Mouse (Mus musculus): ENCODE measurements around the gene Mylip. TPM values are rescaled to one million over a fixed set of nuclear protein-coding genes. Genes with fewer than 3 reads are reported as not detected.
A peak's percentile ranks its signal among the peaks of the same experiment; 100 is the strongest.

Gene Mylip
- 52.5 and 60.9 TPM in 2 replicates for polyA plus RNA-seq (2012; rRNA removed)

DNA sequence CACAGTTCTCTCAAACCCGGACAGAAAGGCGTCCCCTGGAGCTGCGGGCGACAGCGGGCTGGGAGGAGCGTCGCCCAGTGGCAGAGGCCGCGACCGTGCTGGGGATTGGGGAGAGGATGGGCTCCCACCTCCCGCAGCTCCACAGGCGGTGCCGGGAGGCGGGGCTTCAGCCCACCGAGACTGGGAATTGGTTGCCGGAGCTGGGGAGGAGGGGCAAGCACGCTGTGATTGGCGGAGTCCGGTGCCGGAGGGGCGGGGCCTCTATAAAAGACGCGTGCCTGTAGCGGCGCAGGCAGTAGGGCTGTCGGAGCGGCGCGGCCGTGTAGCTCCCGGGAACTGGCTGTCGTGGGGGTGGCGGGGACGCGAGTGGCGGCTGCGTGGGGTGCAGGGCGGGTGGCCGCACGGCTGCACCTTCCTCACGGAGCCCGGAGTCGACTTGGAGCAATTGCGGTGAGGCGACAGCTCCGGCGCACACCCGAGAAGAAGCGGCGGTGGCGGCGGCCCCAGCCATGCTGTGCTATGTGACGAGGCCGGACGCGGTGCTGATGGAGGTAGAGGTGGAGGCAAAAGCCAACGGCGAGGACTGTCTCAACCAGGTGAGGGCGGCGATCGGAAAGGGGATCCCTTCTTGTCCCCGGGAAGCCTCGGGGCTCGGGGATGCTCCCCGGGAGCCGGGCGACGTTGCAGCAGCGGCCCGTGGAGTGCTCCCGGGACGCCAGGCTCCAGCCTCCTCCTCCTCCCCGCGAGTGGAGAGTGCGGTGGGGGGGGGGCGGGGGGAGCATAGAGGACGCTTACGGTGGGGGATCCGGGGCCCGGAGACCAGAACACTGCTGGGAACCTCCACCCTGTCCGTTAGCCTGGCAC, at the start of gene Mylip:
Mylip (plus strand) TSS at position 295 of the 864 bp plus-strand sequence.
- peak; percentile 99 for DNase-seq (ENCODE audit: low spot score)

DNA sequence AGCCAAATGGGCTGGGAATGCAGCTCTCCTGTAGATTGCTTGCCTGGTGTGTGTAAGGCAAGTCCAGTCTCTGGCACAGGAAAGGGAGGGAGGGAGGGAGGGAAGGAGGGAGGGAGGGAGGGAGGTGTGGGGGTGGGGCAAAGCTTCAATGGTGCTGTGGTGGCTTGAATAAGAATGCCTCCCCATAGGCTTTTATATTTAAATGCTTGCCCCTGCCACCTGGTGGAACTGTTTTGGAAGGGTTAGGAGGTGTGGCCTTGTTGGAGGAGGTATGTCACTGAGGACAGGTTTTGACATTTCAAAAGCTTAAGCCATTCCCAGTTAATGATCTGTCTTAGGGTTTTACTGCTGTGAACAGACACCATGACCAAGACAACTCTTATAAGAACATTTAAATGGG, 47.6 kb upstream of the Mylip start:
- no peak for DNase-seq (ENCODE audit: low spot score)

- no peak for DNase-seq (ENCODE audit: low spot score)
Observed at GRCm38 (mm10) chr13:45343541-45343940, 46.0 kb upstream of the Mylip start.

- no peak for DNase-seq (ENCODE audit: low spot score)
Observed at GRCm38 (mm10) chr13:45343966-45344365, 45.6 kb upstream of the Mylip start.

GRCm38 (mm10) chr13:45345471-45346159, 43.9 kb upstream of the Mylip start:
- no peak for DNase-seq (ENCODE audit: low spot score)

DNA sequence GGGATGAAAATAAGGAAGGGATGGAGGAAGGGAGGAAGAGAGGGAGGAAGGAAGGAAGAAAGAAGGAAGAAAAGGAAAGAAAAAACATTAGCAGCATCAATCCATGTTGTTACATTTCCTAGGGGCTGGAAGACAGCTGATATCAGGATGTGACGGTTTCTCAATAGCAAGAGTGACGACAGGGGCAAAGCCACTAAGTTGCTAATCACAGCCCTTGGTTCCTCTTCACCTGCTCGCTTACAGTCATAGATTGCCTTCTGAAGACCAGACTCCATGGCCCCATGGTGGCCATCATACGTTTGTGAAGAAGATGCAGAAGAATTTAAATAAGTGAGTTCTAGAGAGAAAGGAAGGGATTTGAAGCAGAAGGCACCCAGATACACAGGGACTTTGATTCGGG, 38.1 kb upstream of the Mylip start:
- no peak for DNase-seq (ENCODE audit: low spot score)

GRCm38 (mm10) chr13:45354824-45355223, 34.7 kb upstream of the Mylip start:
- no peak for DNase-seq (ENCODE audit: low spot score)

DNA sequence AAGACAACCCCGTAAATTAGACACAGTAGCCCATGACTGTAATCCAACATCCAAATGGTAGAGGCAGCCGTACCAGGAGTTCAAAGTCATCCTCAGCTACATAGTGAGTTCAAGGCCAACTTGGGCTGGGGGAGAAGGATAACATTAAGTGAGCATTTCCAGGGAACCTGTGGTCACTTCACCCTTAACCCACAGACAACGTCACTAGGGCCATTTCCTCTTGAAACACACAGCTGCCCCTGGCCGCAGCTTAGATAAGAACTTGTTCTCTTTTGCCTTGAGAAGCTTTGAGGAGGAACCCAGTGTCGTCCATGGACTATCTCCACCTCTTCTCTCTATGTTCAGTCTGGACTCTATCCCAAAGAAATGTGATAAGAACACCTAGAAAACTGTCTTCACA, 31.3 kb upstream of the Mylip start:
- no peak for DNase-seq (ENCODE audit: low spot score)

GRCm38 (mm10) chr13:45358676-45359323, 30.7 kb upstream of the Mylip start:
- no peak for DNase-seq (ENCODE audit: low spot score)

- no peak for DNase-seq (ENCODE audit: low spot score)
Observed at GRCm38 (mm10) chr13:45365788-45366187, 23.8 kb upstream of the Mylip start.

DNA sequence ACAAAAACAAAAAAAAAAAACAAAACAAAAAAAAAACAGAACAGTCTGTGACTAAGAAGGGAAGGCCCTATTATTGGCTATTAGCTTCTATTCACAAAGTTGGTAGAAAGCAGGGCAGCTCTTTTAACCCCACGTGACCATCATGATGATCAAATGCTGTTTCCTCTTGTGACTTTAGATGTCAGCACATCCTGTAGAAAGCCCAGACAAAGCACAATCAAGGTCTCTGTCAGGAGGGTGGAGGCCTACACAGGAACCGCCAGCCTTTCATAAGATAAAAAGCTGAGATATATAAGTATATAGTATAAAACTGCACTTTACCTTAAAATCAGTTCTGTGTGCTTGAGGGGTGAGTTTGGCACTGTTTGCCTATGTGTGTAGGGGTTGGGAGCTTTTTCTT, 17.9 kb upstream of the Mylip start:
- DNase-seq (ENCODE audit: low spot score) = no peak

DNA sequence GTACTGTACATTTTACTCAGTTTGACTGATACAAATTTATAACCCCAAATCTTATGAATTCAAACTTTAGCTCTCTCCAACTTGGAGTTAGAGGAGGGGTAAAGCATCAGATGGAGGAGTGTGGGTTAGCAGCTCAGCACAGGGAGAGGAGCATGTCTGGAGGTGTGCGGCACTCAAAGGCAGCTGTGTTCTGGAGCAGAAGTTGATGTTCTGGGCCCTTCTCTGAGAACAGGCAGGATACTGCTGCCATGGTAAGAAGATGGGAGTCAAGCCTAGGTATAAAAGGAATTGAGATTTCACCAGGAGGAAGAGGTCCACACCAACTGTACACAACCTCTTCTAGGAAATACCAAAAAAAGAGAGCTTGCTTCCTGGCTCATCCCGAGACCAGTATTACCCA, 17.1 kb upstream of the Mylip start:
- DNase-seq (ENCODE audit: low spot score) = no peak

DNA sequence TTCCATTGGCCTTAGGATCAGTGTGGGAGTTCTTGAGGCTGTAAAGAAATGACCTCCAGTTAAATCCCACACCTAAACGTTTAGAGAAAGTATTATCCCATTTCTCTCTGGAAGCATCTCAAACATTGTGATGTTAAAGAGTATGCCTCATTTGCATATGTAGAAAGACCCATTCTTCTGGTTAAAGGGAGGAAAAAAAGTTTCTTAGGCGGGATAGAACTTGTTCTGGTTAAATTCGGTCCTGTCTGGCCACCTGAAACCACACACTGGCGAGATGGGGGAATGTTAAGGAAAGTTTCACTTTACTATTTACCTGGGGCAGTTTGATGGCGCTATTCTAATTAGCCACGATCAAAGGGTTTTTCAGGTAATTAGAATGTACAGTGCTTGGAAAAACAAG, 14.7 kb upstream of the Mylip start:
- DNase-seq (ENCODE audit: low spot score) = no peak

DNA sequence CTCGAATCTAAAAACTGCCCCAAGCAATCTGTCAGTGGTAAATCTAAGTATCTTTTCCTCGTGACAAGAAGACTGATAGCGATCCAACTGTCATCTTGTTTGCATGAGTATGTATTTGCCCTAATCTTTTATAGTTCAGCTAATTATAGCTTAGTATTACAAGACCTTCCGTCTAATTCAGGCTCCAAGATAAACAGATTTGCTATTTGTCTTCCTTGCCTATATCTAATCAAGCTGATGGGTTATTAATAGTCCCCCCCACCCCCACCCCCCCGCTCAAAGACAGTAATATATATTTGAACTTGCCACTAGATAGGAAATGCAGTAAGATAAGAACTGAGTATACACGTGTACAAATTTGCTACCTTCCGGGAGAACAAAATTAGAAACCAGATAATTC, 7.3 kb upstream of the Mylip start:
- DNase-seq (ENCODE audit: low spot score) = no peak

DNA sequence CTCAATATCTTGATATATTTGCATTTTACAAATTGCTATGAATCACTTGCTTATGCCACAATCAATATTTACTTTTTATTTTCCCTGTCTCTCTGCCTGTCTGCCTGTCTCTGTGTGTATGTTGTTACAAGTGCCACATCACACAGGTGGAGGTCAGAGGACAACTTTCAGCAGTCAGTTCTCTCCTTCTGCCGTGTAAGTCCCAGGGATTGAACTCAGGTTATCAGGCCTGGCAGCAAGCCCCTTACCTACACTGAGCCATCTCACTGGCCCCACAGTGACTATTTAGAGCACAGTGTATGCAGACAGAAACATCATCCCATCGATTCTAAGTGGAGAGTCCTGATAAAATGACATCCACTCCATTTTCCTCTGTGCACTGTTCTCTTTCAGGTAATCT, 4.9 kb upstream of the Mylip start:
- no peak for DNase-seq (ENCODE audit: low spot score)

DNA sequence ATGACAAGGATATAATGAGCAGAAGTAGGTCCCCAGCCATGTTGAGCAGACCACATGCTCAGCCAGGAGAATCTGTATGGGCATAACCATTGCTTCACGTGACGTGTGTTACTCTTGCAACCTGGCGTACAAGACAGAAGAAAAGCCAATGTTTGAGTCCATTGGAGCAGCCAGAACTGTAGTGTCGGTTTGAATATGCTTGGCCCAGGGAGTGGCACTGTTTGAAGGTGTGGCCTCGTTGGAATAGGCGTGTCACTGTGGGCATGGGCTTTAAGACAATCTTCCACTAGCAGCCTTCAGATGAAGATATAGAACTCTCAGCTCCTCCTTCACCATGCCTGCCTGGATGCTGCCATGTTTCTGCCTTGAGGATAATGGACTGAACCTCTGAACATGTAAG, 4.0 kb upstream of the Mylip start:
- DNase-seq (ENCODE audit: low spot score) = no peak

- DNase-seq (ENCODE audit: low spot score) = no peak
Observed at GRCm38 (mm10) chr13:45386253-45386652, 3.3 kb upstream of the Mylip start.

DNA sequence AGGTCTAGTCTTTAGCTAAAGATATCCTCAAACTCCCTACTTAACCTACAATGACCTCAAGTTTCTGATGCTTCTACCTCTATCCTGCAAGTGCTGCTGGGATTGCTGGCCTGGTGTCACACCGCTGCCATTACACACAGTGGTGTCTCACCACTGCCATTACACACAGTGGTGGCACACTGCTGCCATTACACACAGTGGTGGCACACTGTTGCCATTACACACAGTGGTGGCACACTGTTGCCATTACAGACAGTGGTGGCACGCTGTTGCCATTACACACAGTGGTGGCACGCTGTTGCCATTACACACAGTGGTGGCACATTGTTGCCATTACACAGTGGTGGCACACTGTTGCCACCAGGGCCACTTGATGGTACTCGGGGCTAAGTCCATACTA, 2.3 kb upstream of the Mylip start:
- DNase-seq (ENCODE audit: low spot score) = no peak

- DNase-seq (ENCODE audit: low spot score) = no peak
Observed at GRCm38 (mm10) chr13:45388254-45388805, 1.2 kb upstream of the Mylip start.

GRCm38 (mm10) chr13:45388889-45389288, 653 bp upstream of the Mylip start:
- DNase-seq (ENCODE audit: low spot score) = no peak

GRCm38 (mm10) chr13:45390312-45390961, 895 bp downstream of the Mylip start:
- DNase-seq (ENCODE audit: low spot score) = peak; percentile 54

Measured in urinary bladder, adult 2 months (tissue).